Mouse (Mus musculus): ENCODE results near the gene Fam192a.

The Fam192a gene

GRCm38 (mm10) chr8:94601607-94602385 is at the start of gene Fam192a, which contains the start of gene Rspry1:
Gene Fam192a, minus strand, starts transcription at chr8:94601997.
Gene Rspry1, plus strand, starts transcription at chr8:94601937.
- peak; percentile 99 to 100 for DNase-seq

- no peak for DNase-seq
Measured at GRCm38 (mm10) chr8:94649496-94649895, 47.7 kb upstream of the Fam192a start.

- DNase-seq: no peak
Measured at GRCm38 (mm10) chr8:94646165-94646564, 44.4 kb upstream of the Fam192a start.

- no peak for DNase-seq
Measured at GRCm38 (mm10) chr8:94645202-94645601, 43.4 kb upstream of the Fam192a start.

GRCm38 (mm10) chr8:94641938-94642337 is 40.1 kb upstream of the Fam192a start:
- DNase-seq: no peak

- no peak for DNase-seq
Measured at GRCm38 (mm10) chr8:94641183-94641582, 39.4 kb upstream of the Fam192a start.

- no peak for DNase-seq
Measured at GRCm38 (mm10) chr8:94634211-94634610, 32.4 kb upstream of the Fam192a start.

GRCm38 (mm10) chr8:94633564-94634194 is 31.9 kb upstream of the Fam192a start:
- DNase-seq: no peak

- DNase-seq: no peak
Measured at GRCm38 (mm10) chr8:94624885-94625284, 23.1 kb upstream of the Fam192a start.

GRCm38 (mm10) chr8:94607064-94607463 is 5.3 kb upstream of the Fam192a start:
- DNase-seq: no peak

GRCm38 (mm10) chr8:94604030-94604429 is 2.2 kb upstream of the Fam192a start:
- DNase-seq: no peak

- peak; percentile 20 to 22 for DNase-seq
Measured at GRCm38 (mm10) chr8:94602471-94603131, 804 bp upstream of the Fam192a start.

GRCm38 (mm10) chr8:94601034-94601606 is 677 bp downstream of the Fam192a start:
- DNase-seq: peak in 1 of 2 experiments; percentile 53

GRCm38 (mm10) chr8:94600478-94600877 is 1.3 kb downstream of the Fam192a start:
- no peak for DNase-seq

- no peak for DNase-seq
Measured at GRCm38 (mm10) chr8:94594211-94594610, 7.6 kb downstream of the Fam192a start.

GRCm38 (mm10) chr8:94591691-94592090 is 10.1 kb downstream of the Fam192a start:
- DNase-seq: no peak

GRCm38 (mm10) chr8:94584238-94584817 is 17.5 kb downstream of the Fam192a start:
- peak; percentile 72 to 76 for DNase-seq

GRCm38 (mm10) chr8:94582569-94582968 is 19.2 kb downstream of the Fam192a start:
- no peak for DNase-seq

- no peak for DNase-seq
Measured at GRCm38 (mm10) chr8:94581820-94582483, 19.8 kb downstream of the Fam192a start.

- DNase-seq: peak in 1 of 2 experiments; percentile 18
Measured at GRCm38 (mm10) chr8:94575148-94575547, 26.6 kb downstream of the Fam192a start.

GRCm38 (mm10) chr8:94574159-94574907 is 27.5 kb downstream of the Fam192a start:
- DNase-seq: peak; percentile 96 to 97
